Mouse (Mus musculus) forebrain, embryonic 13.5 days (tissue): ENCODE data around the gene Apba3. TPM values are rescaled to one million over a fixed set of nuclear protein-coding genes. Genes with fewer than 3 reads are reported as not detected.
A peak's percentile ranks its signal among the peaks of the same experiment; 100 is the strongest.

Experiments
- ATAC-seq: fragments of 200-750 bp; cut with Nextera tagmentation; 2 replicates; pipeline ENCODE4 v1.8.0; 2017
- H3K27ac ChIP-seq: fragments of 300-500 bp; sonication (generic); 2 replicates; pipeline ENCODE4 v1.5.1; 2015; ENCODE audit warnings: inconsistent platforms, mild to moderate bottlenecking, moderate library complexity
- H3K27me3 ChIP-seq: fragments of 300-500 bp; sonication (generic); 2 replicates; pipeline ENCODE4 v1.6.1; 2015; ENCODE audit warnings: mild to moderate bottlenecking, inconsistent platforms
- H3K36me3 ChIP-seq: fragments of 300-500 bp; sonication (generic); 2 replicates; pipeline ENCODE4 v1.6.1; 2015; ENCODE audit warnings: mild to moderate bottlenecking, inconsistent platforms; ENCODE audit not compliant: poor library complexity, severe bottlenecking
- H3K4me1 ChIP-seq: fragments of 300-500 bp; sonication (generic); 2 replicates; pipeline ENCODE4 v1.6.1; 2015; ENCODE audit warnings: inconsistent platforms
- H3K4me2 ChIP-seq: fragments of 300-500 bp; sonication (generic); 2 replicates; pipeline ENCODE4 v1.6.1; 2015; ENCODE audit warnings: inconsistent platforms, mild to moderate bottlenecking, moderate library complexity
- H3K4me3 ChIP-seq: fragments of 300-500 bp; sonication (generic); 2 replicates; pipeline ENCODE4 v1.5.1; 2015; ENCODE audit warnings: mild to moderate bottlenecking, inconsistent platforms
- H3K9ac ChIP-seq: fragments of 300-500 bp; sonication (generic); 2 replicates; pipeline ENCODE4 v1.6.1; 2015; ENCODE audit warnings: mild to moderate bottlenecking, inconsistent platforms
- H3K9me3 ChIP-seq: fragments of 300-500 bp; sonication (generic); replicated peaks from 2 replicates; pipeline ENCODE4 v1.6.1; 2016; ENCODE audit warnings: inconsistent platforms
- WGBS: fragments of 180-500 bp; shearing (Covaris S2); methylation state at CpG from one replicate; pipeline ENCODE4 v1.1.7; 2015; 5-methylcytosine and 5-hydroxymethylcytosine counted together
- polyA plus RNA-seq: library from polyadenylated mRNA; unstranded; fragments of >200 nt; fragmentation: Nextera tagmentation; extraction: Ambion mirVana; gene quantifications from 2 replicates; pipeline ENCODE4 v1.2.1, GENCODE M21; 2015

Gene Apba3
- polyA plus RNA-seq, 1 experiment from 2014 or later: 28.6 TPM

- Histone ChIP-seq H3K4me1 (peaks cover 16% of the 10 kb centered on the region), H3K4me3 (no peak overlapping the region), H3K27ac (peak overlapping the region; percentile 35; the same call in 1 of the 2 replicates), H3K27me3 (no peaks in the 10 kb centered on the region), H3K9ac (no peak overlapping the region), H3K36me3 (peaks cover 29% of the 10 kb centered on the region), H3K4me2 (no peak overlapping the region), H3K9me3 (no peaks in the 10 kb centered on the region)
- WGBS: 78% methylated on average over 10 of the region's 10 CpGs
- ATAC-seq: no peak
Observed at GRCm38 (mm10) chr10:81303258-81303657, 36.5 kb downstream of the Apba3 start.

- 87% methylated on average over 7 of the region's 7 CpGs for WGBS
- H3K4me1 ChIP-seq: peaks cover 16% of the 10 kb centered on the region
- H3K27ac ChIP-seq: no peak overlapping the region
- no peaks in the 10 kb centered on the region for H3K27me3 ChIP-seq
- H3K9me3 ChIP-seq: no peaks in the 10 kb centered on the region
- H3K4me3 ChIP-seq: no peak overlapping the region
- H3K4me2 ChIP-seq: no peak overlapping the region
- H3K36me3 ChIP-seq: peaks cover 33% of the 10 kb centered on the region
- H3K9ac ChIP-seq: no peak overlapping the region
- no peak for ATAC-seq
Observed at GRCm38 (mm10) chr10:81303761-81304160, 37.0 kb downstream of the Apba3 start.

- Histone ChIP-seq H3K4me2 (no peak overlapping the region), H3K27ac (no peak overlapping the region), H3K36me3 (peaks cover 43% of the 10 kb centered on the region), H3K4me3 (no peak overlapping the region), H3K9me3 (no peaks in the 10 kb centered on the region), H3K27me3 (no peaks in the 10 kb centered on the region), H3K9ac (no peak overlapping the region), H3K4me1 (peaks cover 16% of the 10 kb centered on the region)
- whole genome bisulfite sequencing: 27% methylated on average over 7 of the region's 9 CpGs
- ATAC-seq: 0 out of 2 replicates have a peak, but pooled peaks have one; percentile 41
Observed at GRCm38 (mm10) chr10:81304597-81305238, 38.0 kb downstream of the Apba3 start.

GRCm38 (mm10) chr10:81305663-81306062 is 38.9 kb downstream of the Apba3 start:
- no peak for ATAC-seq
- 94% methylated on average over 14 of the region's 14 CpGs for WGBS
- Histone ChIP-seq H3K4me2 (no peak overlapping the region), H3K4me1 (peaks cover 16% of the 10 kb centered on the region), H3K27me3 (no peaks in the 10 kb centered on the region), H3K27ac (no peak overlapping the region), H3K36me3 (peaks cover 52% of the 10 kb centered on the region), H3K9ac (no peak overlapping the region), H3K9me3 (no peaks in the 10 kb centered on the region), H3K4me3 (no peak overlapping the region)

- 91% methylated on average over 12 of the region's 12 CpGs for WGBS
- no peak for ATAC-seq
- peaks cover 58% of the 10 kb centered on the region for H3K36me3 ChIP-seq
- H3K4me1 ChIP-seq: peaks cover 16% of the 10 kb centered on the region
- H3K9ac ChIP-seq: no peak overlapping the region
- no peak overlapping the region for H3K27ac ChIP-seq
- no peak overlapping the region for H3K4me3 ChIP-seq
- H3K4me2 ChIP-seq: no peak overlapping the region
- H3K27me3 ChIP-seq: no peaks in the 10 kb centered on the region
- no peaks in the 10 kb centered on the region for H3K9me3 ChIP-seq
Observed at GRCm38 (mm10) chr10:81306173-81306668, 39.5 kb downstream of the Apba3 start.

GRCm38 (mm10) chr10:81306837-81307682 is 40.3 kb downstream of the Apba3 start:
- no peak overlapping the region for H3K4me2 ChIP-seq

GRCm38 (mm10) chr10:81309571-81309970 is 42.8 kb downstream of the Apba3 start:
- no peak overlapping the region for H3K9ac ChIP-seq
- H3K27me3 ChIP-seq: no peaks in the 10 kb centered on the region
- no peaks in the 10 kb centered on the region for H3K9me3 ChIP-seq
- H3K4me3 ChIP-seq: no peak overlapping the region
- no peak overlapping the region for H3K4me2 ChIP-seq
- 90% methylated on average over 5 of the region's 5 CpGs for WGBS
- peaks cover 91% of the 10 kb centered on the region for H3K36me3 ChIP-seq
- no peaks in the 10 kb centered on the region for H3K4me1 ChIP-seq
- no peak for ATAC-seq
- H3K27ac ChIP-seq: no peak overlapping the region

More at GRCm38 (mm10) chr10:81306837-81307682, 40.3 kb downstream of the Apba3 start:
- Histone ChIP-seq H3K9ac (no peak overlapping the region), H3K4me1 (peaks cover 14% of the 10 kb centered on the region), H3K4me3 (no peak overlapping the region), H3K27me3 (no peaks in the 10 kb centered on the region), H3K9me3 (no peaks in the 10 kb centered on the region), H3K36me3 (peaks cover 66% of the 10 kb centered on the region), H3K27ac (no peak overlapping the region)
- WGBS: 95% methylated on average over 21 of the region's 21 CpGs
- no peak for ATAC-seq

- H3K4me2 ChIP-seq: no peak overlapping the region
- peaks cover 94% of the 10 kb centered on the region for H3K36me3 ChIP-seq
Observed at GRCm38 (mm10) chr10:81313581-81313980, 46.8 kb downstream of the Apba3 start.

GRCm38 (mm10) chr10:81314201-81314600 is 47.4 kb downstream of the Apba3 start:
- Histone ChIP-seq H3K27me3 (no peaks in the 10 kb centered on the region), H3K36me3 (peaks cover 91% of the 10 kb centered on the region), H3K9ac (no peak overlapping the region), H3K4me2 (no peak overlapping the region), H3K4me1 (peaks cover 19% of the 10 kb centered on the region), H3K9me3 (no peaks in the 10 kb centered on the region), H3K4me3 (no peak overlapping the region), H3K27ac (no peak overlapping the region)
- no peak for ATAC-seq
- 82% methylated on average over 7 of the region's 7 CpGs for WGBS

More at GRCm38 (mm10) chr10:81313581-81313980, 46.8 kb downstream of the Apba3 start:
- no peak overlapping the region for H3K4me3 ChIP-seq
- H3K9me3 ChIP-seq: no peaks in the 10 kb centered on the region
- ATAC-seq: no peak
- 93% methylated on average over 13 of the region's 13 CpGs for WGBS
- H3K27me3 ChIP-seq: no peaks in the 10 kb centered on the region
- H3K27ac ChIP-seq: no peak overlapping the region
- no peak overlapping the region for H3K9ac ChIP-seq
- peaks cover 12% of the 10 kb centered on the region for H3K4me1 ChIP-seq

- no peak overlapping the region for H3K4me3 ChIP-seq
- no peak overlapping the region for H3K4me2 ChIP-seq
- H3K27me3 ChIP-seq: no peaks in the 10 kb centered on the region
- no peak overlapping the region for H3K27ac ChIP-seq
- peaks cover 77% of the 10 kb centered on the region for H3K36me3 ChIP-seq
- H3K9me3 ChIP-seq: no peaks in the 10 kb centered on the region
- ATAC-seq: no peak
- WGBS: 94% methylated on average over 16 of the region's 16 CpGs
- no peak overlapping the region for H3K9ac ChIP-seq
- H3K4me1 ChIP-seq: peaks cover 26% of the 10 kb centered on the region
Observed at GRCm38 (mm10) chr10:81315587-81315986, 48.8 kb downstream of the Apba3 start.

GRCm38 (mm10) chr10:81316338-81317060 is 49.7 kb downstream of the Apba3 start:
- ATAC-seq: no peak
- Histone ChIP-seq H3K36me3 (peaks cover 68% of the 10 kb centered on the region), H3K27me3 (no peaks in the 10 kb centered on the region), H3K4me2 (peak overlapping the region; percentile 19; the same call in 1 of the 2 replicates), H3K9me3 (no peaks in the 10 kb centered on the region), H3K9ac (peak overlapping the region; percentile 56), H3K27ac (no peak overlapping the region), H3K4me3 (no peak overlapping the region), H3K4me1 (peaks cover 26% of the 10 kb centered on the region)
- WGBS: 40% methylated on average over 16 of the region's 16 CpGs
